Mouse (Mus musculus): ENCODE data around the gene Gzf1.

Gzf1 gene

DNA sequence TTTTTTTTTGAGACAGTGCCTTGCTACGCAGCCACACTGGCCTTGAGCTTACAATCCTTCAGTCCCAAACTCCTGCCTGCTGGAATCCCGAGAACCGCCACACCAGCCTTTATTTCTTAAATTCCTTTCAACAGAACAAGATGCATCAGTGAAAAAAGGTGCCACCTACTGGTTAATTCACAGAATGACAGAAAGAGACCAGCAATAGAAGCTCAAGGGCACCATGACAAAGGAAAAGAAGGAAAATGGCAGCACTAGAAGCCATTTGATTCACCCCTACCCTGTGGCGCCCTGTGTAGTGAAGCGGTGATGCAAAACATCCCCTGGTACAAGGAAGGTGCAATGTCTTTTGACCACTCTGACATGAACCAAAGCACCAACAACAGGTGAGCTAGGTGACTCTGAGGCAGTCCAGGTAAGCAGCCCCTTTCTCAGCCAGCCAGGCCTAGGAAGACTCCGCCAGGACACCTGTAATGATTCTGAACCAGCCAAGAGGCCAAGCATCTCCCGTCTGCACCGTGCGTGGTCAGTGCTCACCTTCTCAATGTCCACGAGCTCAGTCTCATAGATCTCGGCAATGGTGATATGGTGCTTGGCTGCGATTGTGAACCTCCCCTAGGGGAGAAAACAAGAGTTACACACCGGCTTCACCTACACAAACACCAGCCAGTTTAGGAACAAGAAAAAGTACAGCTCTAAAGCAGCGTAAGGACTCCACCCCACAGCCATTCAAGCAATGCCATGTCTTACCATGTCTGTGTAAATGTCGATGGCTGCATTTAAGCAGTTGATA is 25.8 kb downstream of the Gzf1 start:
- peak; percentile 76 for DNase-seq (ENCODE audit: low read depth, low spot score)

DNA sequence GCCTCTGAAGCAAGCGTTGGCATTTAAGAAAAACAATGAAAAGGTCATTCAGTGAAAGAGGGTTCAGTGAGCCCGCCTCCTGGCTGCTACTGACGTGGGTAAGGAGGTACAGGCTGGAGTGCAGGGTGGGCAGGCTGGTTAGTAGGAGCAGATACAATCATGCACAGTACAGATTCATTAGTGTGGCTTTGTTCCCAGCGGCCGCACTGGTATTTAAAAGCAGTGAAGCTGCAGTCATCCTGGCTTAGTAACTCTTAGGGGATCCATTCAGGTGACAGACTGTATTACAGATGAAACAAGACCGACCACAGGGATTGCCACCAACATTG is 26.3 kb downstream of the Gzf1 start:
- no peak for DNase-seq (ENCODE audit: low read depth, low spot score)

DNA sequence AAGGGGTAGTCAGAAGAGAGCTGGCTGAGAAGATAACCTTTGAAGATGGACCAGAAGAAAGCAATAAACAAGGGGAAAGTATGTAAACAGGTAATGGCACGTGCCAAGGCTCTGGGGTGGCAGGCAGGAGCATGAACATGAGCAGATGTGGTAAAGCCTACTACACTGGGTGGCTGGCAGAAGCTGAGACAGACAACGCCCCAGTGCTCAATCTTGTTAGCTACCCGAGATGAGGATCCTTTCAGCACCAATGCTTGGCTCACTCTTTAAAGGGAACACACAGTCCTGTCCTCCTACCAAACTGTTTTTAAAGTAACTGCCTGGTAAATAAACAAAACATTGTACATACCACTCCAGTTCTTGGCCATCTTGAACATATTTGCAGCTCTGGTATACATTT is 31.5 kb downstream of the Gzf1 start:
- no peak for DNase-seq (ENCODE audit: low read depth, low spot score)

DNA sequence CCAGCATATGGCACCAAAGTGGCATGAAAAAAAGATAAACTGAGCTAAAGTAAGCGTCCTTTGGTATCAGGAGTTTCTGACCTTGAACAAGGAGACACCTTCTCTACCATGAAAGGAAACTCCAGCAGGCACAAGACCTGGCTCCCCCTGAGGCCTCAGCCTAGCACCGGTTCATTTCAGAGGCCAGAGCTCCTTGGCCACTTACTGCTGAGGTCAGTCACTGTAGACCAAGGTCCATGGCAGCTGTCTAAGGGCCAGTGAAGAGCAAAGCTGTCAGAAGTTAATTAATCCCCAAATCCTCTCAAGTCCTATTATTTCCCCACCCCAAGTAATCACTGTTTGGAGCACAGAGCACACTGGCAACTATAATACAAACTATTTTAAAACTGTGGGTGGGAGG is 36.2 kb downstream of the Gzf1 start:
- no peak for DNase-seq (ENCODE audit: low read depth, low spot score)

DNA sequence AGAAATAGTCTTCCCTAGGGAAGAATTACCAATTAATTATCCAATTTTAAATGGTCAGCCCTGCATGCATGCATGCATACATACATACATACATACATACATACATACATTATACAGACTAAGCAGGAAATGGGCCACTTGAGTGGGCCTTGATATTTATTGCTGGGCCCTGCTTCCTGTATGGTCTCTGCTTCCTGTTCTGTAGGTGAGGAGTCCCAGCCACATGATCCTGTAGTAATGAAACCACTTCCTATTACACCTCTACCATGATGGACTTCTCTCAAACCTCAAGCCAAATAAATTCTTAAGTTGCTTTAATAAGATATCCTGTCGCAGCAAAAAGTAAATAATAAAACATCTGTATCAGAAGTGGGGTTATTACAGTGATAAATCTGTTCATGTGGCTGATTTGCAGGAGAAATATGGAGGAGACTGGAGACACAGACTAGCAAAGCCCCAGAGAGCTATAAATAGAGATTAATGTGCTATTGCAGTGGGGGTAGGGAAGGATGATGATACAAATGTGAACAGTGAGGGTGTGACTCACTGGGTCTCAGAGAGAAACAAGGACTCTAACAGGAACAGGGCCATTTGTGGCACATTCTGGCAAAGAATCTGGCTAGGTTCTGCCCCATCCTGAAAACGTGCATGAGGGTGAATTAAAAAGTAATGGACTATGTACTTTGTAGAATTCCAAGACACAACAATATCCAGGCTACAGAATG is 38.6 kb downstream of the Gzf1 start:
- no peak for DNase-seq (ENCODE audit: low read depth, low spot score)

DNA sequence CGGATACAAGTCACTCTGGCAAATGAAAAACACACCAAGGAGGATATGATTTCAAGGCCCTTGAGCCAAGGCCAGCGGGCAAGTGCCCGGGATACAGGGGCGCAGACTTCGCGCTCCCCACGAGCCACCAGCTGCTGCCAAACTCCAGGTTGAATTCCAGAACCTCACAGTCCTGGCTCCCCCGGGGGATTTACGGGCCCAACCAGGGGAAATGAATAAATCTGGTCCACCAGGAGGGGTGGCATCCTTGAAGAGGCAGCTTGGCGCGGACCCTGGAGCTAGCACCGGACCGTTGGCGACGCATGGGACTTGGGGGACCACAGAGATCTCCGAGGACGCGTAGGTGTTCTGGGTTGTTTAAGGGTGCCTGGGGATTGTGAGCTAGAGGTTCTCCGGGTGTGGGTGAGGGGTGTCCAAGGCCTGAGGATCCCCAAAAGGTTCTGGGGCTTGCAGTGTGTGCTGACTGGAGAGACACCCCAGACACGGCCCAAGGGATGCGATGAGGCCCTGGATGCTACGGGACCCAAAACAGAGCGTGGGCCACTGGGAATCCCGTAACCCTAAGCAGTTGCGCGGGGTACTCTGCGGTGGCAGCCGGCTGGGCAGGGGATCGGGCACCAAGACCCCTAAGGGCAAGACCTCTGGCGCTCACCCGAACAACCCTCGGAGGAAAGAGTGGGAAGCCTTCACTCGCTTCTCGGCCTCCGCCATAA is 50.9 kb downstream of the Gzf1 start:
- no peak for DNase-seq (ENCODE audit: low read depth, low spot score)

DNA sequence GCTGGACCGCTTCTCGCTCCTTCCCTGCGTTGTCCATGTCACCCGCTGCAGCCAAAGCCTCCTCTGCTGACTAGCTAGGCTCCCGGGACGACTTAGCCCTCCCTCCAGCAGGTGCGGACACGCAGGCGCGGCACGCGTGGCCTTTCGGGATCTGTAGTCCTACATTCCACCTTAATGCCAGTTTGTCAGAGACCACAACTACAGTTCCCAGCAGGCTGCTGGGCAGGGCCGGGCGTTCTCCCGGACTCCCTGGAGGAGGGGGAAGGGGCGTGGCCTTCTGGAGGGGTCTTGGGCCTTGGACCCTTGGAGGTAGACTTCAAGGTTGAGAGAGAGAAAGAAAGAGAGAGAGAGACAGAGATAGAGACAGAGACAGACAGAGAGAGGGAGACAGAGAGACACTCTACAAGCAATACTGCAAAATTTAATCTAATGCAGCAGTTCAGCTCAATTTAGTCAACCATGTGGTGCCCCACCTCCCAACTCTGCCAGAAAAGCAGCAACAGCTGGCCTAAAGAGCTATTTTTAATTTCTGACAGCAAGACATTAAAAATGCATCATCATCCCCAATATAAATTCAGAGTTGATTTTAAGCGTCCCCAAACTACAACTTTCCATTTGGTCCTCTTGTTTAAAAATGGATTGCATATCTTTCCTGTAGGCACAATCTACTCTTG is 51.6 kb downstream of the Gzf1 start, which contains the start of gene Napb:
Gene Napb, minus strand, starts transcription at position 141 of the 674 bp plus-strand sequence.
- peak; percentile 97 for DNase-seq (ENCODE audit: low read depth, low spot score)
